Mouse (Mus musculus): ENCODE data around the gene Lrguk. TPM values are rescaled to one million over a fixed set of nuclear protein-coding genes. Genes with fewer than 3 reads are reported as not detected.

The Lrguk gene
- polyA plus RNA-seq (2015; fragmentation: Nextera tagmentation; extraction: Ambion mirVana), result 0.34 and 0.45 TPM in 2 replicates

DNA sequence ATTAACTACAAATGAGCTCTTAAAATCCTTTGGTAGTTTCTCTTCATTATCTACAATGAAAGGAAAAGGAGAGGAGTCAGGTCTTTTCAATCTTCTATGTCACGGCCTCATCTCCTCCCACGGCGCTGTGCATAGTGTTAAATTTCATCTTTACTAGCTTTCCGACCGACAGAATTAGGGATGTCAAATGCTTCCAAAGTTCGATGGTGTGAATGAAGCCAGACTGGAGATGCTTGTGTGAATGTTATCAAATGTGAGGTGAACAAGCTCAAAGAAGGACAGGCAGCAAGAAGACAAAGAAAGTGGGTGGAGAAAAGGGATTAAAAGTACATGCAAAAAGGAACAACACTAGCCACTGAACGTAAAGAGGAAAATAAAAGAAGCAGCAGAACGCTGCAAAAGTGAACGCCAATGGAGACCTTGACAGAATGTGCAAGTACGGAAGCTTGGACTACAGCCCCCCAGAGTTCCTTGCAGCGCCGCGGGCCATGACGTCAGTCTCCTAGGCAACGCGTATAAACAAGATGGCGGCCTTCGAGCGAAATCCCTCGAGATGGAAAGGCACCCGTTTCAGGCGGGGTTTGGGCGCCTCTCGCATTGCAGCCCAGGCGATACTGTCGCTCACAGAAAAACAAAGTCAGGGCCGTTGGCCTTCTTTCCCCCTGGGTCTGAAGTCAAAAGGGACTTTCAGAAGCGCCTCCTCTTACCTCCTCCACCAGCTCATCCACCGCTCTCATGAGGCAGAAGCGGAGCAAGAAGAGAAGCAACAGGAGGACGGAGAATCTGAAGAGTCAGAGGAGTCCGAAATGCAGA lies at the start of gene Lrguk:
TSS of gene Lrguk (plus strand) at position 516 of the 813 bp plus-strand sequence.
- peak within 1 kb of the TSS; percentile 71 for H3K27ac ChIP-seq
- H3K27me3 ChIP-seq, result no peaks in the 10 kb centered on the region
- no peaks in the 10 kb centered on the region for H3K9me3 ChIP-seq
- peak within 1 kb of the TSS; percentile 69 for H3K9ac ChIP-seq
- H3K4me1 ChIP-seq, result peaks cover 12% of the 10 kb centered on the region
- 4% methylated on average over 31 of the region's 32 CpGs for WGBS
- no peaks in the 10 kb centered on the region for H3K36me3 ChIP-seq
- peak within 1 kb of the TSS; percentile 63 for H3K4me3 ChIP-seq
- ATAC-seq (ENCODE audit: insufficient number of reproducible peaks, insufficient read depth, low FRiP score, low TSS enrichment, low read depth), result peak; percentile 94; the same call in 1 of the 2 replicates
- peak within 1 kb of the TSS; percentile 79 for H3K4me2 ChIP-seq

DNA sequence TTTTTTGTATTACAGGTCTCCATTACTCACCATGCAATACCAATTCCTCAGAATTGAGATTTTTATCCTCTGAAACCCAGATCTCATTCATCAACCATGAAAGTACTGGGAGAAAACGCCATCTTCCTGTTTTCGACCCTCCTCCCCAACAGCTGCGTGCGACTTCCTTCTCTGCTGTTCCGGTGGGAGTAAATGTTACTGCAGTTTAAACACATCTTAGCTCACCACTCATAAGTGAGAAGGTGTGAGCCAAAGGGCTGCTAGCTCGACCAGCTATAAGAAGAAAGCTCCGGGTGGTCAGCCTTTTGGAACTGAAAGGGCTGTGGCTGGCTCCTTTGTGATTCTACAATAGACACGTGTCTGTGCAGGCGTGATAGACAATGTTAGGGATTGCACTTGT lies 46.5 kb upstream of the Lrguk start:
- H3K4me3 ChIP-seq, result no peak overlapping the region
- no peak overlapping the region for H3K27ac ChIP-seq
- no peaks in the 10 kb centered on the region for H3K27me3 ChIP-seq
- no peak overlapping the region for H3K4me2 ChIP-seq
- no peak for ATAC-seq (ENCODE audit: insufficient number of reproducible peaks, insufficient read depth, low FRiP score, low TSS enrichment, low read depth)
- H3K9ac ChIP-seq, result no peak overlapping the region
- WGBS, result 87% methylated on average over 9 of the region's 9 CpGs
- no peaks in the 10 kb centered on the region for H3K36me3 ChIP-seq
- H3K9me3 ChIP-seq, result no peaks in the 10 kb centered on the region
- peaks cover 9% of the 10 kb centered on the region for H3K4me1 ChIP-seq

DNA sequence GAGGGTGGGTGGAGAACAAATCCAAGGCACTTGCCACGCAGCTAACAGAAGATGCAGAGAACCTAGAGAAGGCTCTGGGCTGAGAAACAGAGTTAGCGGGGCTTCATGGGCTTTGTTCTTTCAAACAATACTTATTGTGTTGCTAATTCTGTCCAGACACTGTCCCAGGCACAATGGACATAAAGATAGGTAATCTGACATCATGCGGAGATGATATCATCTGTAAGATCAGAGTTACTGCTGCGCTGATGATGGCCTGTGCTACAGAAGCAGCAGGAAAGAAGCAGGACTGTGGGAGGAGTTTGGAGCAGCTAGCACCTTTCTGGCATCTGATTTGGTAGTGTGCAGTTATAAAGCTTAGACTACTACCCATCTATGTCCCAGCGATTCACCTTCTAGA lies 42.1 kb upstream of the Lrguk start:
- ATAC-seq (ENCODE audit: insufficient number of reproducible peaks, insufficient read depth, low FRiP score, low TSS enrichment, low read depth), result no peak
- H3K27ac ChIP-seq, result no peak overlapping the region
- WGBS, result 77% methylated on average over 5 of the region's 5 CpGs
- no peak overlapping the region for H3K4me2 ChIP-seq
- H3K4me3 ChIP-seq, result no peak overlapping the region
- H3K36me3 ChIP-seq, result no peaks in the 10 kb centered on the region
- H3K4me1 ChIP-seq, result no peaks in the 10 kb centered on the region
- H3K9me3 ChIP-seq, result no peaks in the 10 kb centered on the region
- H3K9ac ChIP-seq, result no peak overlapping the region
- no peaks in the 10 kb centered on the region for H3K27me3 ChIP-seq

DNA sequence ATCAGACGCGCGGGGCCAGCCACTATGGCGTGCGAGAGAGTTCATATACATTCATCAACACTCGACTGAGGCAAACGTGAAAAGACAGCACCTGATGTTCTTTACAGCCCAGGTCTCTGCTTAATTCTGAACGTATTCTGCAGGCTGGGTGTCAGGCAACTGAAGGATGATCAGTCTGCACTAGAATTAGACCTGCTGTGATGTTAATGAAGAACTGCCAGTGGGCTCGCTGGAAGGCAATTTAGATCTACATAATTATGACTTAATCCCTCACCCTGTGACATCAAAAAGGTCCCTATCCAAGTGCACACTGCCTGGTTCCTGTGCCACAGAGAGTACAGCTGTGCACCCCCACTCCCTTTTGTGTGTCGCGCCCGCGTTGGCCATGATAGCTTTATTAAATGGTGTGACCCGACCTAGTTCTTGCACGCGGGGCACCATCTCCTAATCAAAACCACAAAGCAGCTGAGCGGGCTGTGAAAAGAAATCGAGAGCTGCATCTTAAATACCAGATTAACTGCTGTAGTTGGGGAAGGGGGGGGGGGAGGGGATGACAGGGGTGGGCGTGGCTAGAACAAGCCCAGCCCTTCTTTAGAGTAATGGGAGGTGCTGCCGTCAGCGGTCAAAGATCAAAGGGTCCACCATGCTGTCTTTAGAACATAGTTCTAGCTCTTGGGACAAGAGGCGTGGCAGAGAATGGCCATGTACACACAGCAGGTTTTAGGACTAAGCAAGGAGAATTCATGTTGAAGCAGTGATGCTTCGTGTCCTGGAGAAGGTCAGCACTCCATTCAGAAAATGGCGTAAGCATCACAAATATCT lies 36.8 kb upstream of the Lrguk start:
- Histone ChIP-seq H3K4me3 (no peak overlapping the region), H3K27ac (no peak overlapping the region), H3K9me3 (no peaks in the 10 kb centered on the region), H3K4me1 (no peaks in the 10 kb centered on the region), H3K27me3 (no peaks in the 10 kb centered on the region), H3K36me3 (no peaks in the 10 kb centered on the region), H3K4me2 (0 out of 2 replicates have a peak overlapping the region, but pooled peaks have one; percentile 7), H3K9ac (no peak overlapping the region)
- WGBS, result 47% methylated on average over 24 of the region's 24 CpGs
- no peak for ATAC-seq (ENCODE audit: insufficient number of reproducible peaks, insufficient read depth, low FRiP score, low TSS enrichment, low read depth)

DNA sequence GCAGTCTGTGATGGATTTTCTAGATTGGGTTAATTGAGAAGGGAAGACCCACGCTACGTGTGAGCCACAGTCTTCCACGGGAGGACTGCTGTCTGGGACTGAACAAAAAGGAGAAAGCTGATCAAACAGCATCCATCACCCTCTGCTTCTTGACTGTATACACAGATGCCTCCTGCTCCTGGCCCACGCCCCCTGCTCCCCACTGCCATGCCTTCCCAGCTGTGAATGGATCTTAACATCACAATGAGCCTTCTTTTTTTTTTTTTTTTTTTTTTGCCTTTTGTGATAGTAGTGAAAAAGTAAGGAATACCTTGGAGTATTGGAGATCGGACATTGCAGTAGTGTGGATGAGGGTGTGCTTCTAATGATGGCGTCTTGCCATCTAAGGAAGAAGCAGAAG lies 35.4 kb upstream of the Lrguk start:
- H3K4me3 ChIP-seq, result no peak overlapping the region
- no peaks in the 10 kb centered on the region for H3K9me3 ChIP-seq
- WGBS, result 68% methylated on average over 6 of the region's 6 CpGs
- H3K4me2 ChIP-seq, result no peak overlapping the region
- H3K27me3 ChIP-seq, result no peaks in the 10 kb centered on the region
- H3K4me1 ChIP-seq, result no peaks in the 10 kb centered on the region
- no peak for ATAC-seq (ENCODE audit: insufficient number of reproducible peaks, insufficient read depth, low FRiP score, low TSS enrichment, low read depth)
- no peak overlapping the region for H3K27ac ChIP-seq
- no peaks in the 10 kb centered on the region for H3K36me3 ChIP-seq
- H3K9ac ChIP-seq, result no peak overlapping the region

DNA sequence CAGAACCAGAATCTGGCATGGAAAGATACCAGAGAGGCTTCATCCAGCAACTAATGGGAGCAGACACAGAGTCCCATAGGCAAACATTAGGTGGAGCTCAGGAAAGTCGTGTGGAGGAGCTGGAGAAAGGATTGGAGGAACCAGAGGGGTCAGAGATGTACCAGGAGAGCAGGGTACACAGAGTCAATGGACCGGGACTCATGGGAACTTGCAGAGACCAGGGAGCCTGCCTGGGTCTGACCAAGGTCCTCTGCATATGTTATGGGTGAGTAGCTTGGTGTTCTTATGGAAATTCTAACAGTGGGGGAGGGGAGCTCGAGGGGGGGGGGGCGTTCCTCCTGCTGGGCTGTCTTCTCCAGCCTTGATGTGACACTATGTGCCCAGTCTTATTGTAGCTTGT lies 30.7 kb upstream of the Lrguk start:
- H3K27me3 ChIP-seq, result no peaks in the 10 kb centered on the region
- ATAC-seq (ENCODE audit: insufficient number of reproducible peaks, insufficient read depth, low FRiP score, low TSS enrichment, low read depth), result no peak
- H3K27ac ChIP-seq, result no peak overlapping the region
- H3K4me1 ChIP-seq, result no peaks in the 10 kb centered on the region
- H3K36me3 ChIP-seq, result no peaks in the 10 kb centered on the region
- no peak overlapping the region for H3K4me3 ChIP-seq
- H3K4me2 ChIP-seq, result no peak overlapping the region
- H3K9ac ChIP-seq, result no peak overlapping the region
- 51% methylated on average over 3 of the region's 4 CpGs for WGBS
- H3K9me3 ChIP-seq, result no peaks in the 10 kb centered on the region

DNA sequence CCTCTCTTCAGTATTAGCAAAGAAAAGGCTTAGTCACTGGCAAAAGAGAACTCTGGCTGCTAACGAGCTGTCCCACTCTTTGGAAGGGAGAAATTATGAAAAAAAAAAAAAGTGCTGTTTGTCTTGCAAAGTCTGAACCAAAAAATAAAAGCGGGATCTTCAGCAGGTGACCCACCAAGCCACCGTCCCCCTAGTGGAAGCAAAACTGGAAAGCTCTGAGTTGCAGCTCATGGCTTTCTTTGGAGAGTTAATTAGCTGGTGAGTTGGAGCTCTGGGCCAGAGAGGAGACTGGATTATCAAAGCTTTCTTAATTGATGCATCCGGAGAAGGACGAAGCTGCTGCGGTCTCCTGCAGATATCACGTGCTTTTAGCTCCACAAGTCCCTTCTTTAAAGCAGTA lies 29.7 kb upstream of the Lrguk start:
- H3K36me3 ChIP-seq, result no peaks in the 10 kb centered on the region
- no peak overlapping the region for H3K4me3 ChIP-seq
- ATAC-seq (ENCODE audit: insufficient number of reproducible peaks, insufficient read depth, low FRiP score, low TSS enrichment, low read depth), result no peak
- H3K4me1 ChIP-seq, result no peaks in the 10 kb centered on the region
- no peak overlapping the region for H3K9ac ChIP-seq
- H3K4me2 ChIP-seq, result no peak overlapping the region
- H3K9me3 ChIP-seq, result no peaks in the 10 kb centered on the region
- no peak overlapping the region for H3K27ac ChIP-seq
- 26% methylated on average over 7 of the region's 7 CpGs for WGBS
- H3K27me3 ChIP-seq, result no peaks in the 10 kb centered on the region

DNA sequence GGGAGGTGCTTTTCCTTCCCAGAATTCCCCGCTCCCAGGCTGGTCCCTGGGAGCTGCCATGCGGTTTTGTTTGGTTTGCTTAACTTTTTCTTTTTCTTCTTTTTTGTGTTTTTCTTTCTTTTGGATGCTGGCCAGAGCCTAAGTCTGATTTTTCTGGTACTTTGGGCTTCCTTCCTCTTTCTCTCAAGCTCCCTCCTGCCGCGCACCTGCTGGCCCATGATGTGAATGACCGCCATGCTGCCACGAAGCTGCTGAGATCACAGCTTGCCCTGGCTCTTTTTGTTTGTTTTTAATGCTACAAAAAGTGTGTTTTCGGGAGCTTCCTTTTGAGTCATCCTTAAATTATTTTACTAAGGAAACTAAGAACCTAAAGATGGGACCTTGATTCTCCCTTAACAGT lies 28.6 kb upstream of the Lrguk start:
- Histone ChIP-seq H3K36me3 (no peaks in the 10 kb centered on the region), H3K9ac (no peak overlapping the region), H3K27me3 (no peaks in the 10 kb centered on the region), H3K4me3 (no peak overlapping the region), H3K4me1 (no peaks in the 10 kb centered on the region), H3K27ac (no peak overlapping the region), H3K9me3 (no peaks in the 10 kb centered on the region), H3K4me2 (no peak overlapping the region)
- WGBS, result 87% methylated on average over 7 of the region's 7 CpGs
- no peak for ATAC-seq (ENCODE audit: insufficient number of reproducible peaks, insufficient read depth, low FRiP score, low TSS enrichment, low read depth)

DNA sequence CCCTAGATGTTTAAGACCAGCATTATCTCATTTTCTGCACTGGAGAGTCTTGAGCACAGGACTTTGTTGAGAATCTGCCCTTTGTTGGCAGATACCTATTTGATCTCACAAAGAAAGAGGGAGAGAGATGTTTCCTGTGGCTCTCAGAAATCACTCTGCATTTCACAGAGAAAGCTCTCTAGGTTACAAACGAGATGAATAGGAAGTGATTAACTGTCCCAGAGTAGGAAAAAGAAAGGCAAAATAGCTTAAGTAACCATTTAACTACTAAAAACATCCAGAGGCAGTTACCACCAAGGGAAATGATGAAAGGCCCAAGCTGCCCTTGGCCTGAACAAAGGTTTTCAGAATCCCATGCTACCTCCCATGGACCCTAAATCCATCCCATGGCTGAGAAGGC lies 26.2 kb upstream of the Lrguk start:
- ATAC-seq (ENCODE audit: insufficient number of reproducible peaks, insufficient read depth, low FRiP score, low TSS enrichment, low read depth), result no peak
- Histone ChIP-seq H3K4me2 (no peak overlapping the region), H3K27ac (no peak overlapping the region), H3K9me3 (no peaks in the 10 kb centered on the region), H3K4me3 (no peak overlapping the region), H3K4me1 (no peaks in the 10 kb centered on the region), H3K9ac (no peak overlapping the region), H3K27me3 (no peaks in the 10 kb centered on the region), H3K36me3 (no peaks in the 10 kb centered on the region)
- 24% methylated on average over 1 of the region's 1 CpGs for WGBS

DNA sequence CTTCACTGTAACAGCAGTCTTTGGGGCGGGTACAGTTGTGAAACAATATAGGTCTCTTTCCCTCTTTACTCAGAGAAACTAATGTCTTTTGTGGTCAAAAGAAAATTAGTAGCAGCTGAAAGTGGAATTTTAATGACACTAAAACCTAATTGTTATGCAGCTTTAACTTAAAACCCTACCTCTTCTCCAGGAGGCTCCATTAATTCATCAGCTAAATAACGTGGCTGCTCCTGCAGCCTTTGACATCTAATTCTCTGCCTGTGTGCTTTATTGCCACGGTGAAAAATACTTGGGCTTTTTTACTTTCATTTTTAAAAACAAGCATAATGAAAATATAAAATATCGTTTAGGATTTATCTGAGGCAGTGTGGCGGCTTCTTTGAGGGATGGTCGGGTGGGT lies 15.8 kb upstream of the Lrguk start:
- Histone ChIP-seq H3K27ac (no peak overlapping the region), H3K27me3 (no peaks in the 10 kb centered on the region), H3K4me1 (peaks cover 4% of the 10 kb centered on the region), H3K4me2 (peak overlapping the region; percentile 21), H3K36me3 (no peaks in the 10 kb centered on the region), H3K9ac (no peak overlapping the region), H3K9me3 (no peaks in the 10 kb centered on the region), H3K4me3 (no peak overlapping the region)
- WGBS, result 45% methylated on average over 6 of the region's 6 CpGs
- no peak for ATAC-seq (ENCODE audit: insufficient number of reproducible peaks, insufficient read depth, low FRiP score, low TSS enrichment, low read depth)

DNA sequence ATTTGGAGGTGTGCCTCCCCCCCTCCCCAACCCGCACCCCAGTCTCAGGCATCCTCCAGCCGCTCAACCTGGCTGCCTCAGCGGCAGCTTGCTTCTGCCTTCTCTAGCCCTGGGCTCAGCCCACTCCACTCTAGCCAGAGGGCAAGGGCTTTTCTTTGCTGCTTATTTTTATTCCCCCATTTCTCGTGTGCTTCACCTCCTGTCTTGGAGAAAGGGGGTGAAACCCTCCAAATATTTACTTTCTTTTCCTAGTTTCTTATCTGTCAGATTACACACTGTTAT lies 439 bp downstream of the Lrguk start:
- peak overlapping the region; percentile 63 for H3K4me3 ChIP-seq
- no peaks in the 10 kb centered on the region for H3K36me3 ChIP-seq
- peak overlapping the region; percentile 69 for H3K9ac ChIP-seq
- no peaks in the 10 kb centered on the region for H3K9me3 ChIP-seq
- no peak for ATAC-seq (ENCODE audit: insufficient number of reproducible peaks, insufficient read depth, low FRiP score, low TSS enrichment, low read depth)
- 0% methylated on average over 4 of the region's 4 CpGs for WGBS
- H3K27me3 ChIP-seq, result no peaks in the 10 kb centered on the region
- peaks cover 18% of the 10 kb centered on the region for H3K4me1 ChIP-seq
- peak overlapping the region; percentile 79 for H3K4me2 ChIP-seq
- H3K27ac ChIP-seq, result no peak overlapping the region

DNA sequence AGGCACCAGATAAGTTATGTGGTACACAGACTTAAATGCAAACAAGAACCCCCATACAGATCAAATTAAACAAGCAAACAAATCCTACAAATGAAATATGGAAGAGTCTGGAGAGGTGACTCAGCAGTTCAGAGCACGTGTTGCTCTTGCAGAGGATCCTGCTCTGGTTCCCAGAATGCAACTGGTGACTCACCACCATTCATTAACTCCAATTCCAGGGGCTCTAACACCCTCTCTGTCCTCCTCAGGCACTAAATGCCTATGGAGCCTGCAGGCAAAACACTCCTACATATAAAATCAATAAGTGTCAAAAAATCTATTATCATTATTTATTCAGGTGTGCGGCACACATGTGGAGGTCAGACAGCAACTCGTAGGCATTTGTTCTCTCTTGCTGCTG lies 4.8 kb downstream of the Lrguk start:
- H3K27ac ChIP-seq, result no peak overlapping the region
- H3K9ac ChIP-seq, result no peak overlapping the region
- no peaks in the 10 kb centered on the region for H3K36me3 ChIP-seq
- peaks cover 17% of the 10 kb centered on the region for H3K4me1 ChIP-seq
- H3K9me3 ChIP-seq, result no peaks in the 10 kb centered on the region
- H3K4me3 ChIP-seq, result no peak overlapping the region
- H3K27me3 ChIP-seq, result no peaks in the 10 kb centered on the region
- ATAC-seq (ENCODE audit: insufficient number of reproducible peaks, insufficient read depth, low FRiP score, low TSS enrichment, low read depth), result no peak
- H3K4me2 ChIP-seq, result no peak overlapping the region
- WGBS, result 50% methylated on average over 3 of the region's 3 CpGs

All from embryonic facial prominence, embryonic 13.5 days (tissue).